Mouse (Mus musculus) thymus, adult 2 months (tissue): ENCODE data around the gene Oit3. TPM values are rescaled to one million over a fixed set of nuclear protein-coding genes. Genes with fewer than 3 reads are reported as not detected.

Source experiments
- DNase-seq: peaks from one replicate; pipeline ENCODE4 v3.0.0; 2021
- H3K27ac ChIP-seq: fragments of 200-500 bp; 2 replicates; pipeline ENCODE4 v1.5.1; 2012; ENCODE audit warnings: low read length, control low read depth; ENCODE audit not compliant: control insufficient read depth, insufficient read depth
- H3K27me3 ChIP-seq: fragments of 200-500 bp; 2 replicates; pipeline ENCODE4 v1.6.1; 2012; ENCODE audit warnings: mild to moderate bottlenecking, low read length, moderate library complexity, mixed read lengths; ENCODE audit not compliant: control insufficient read depth, insufficient read depth
- H3K36me3 ChIP-seq: fragments of 200-500 bp; 2 replicates; pipeline ENCODE4 v1.6.1; 2012; ENCODE audit warnings: mild to moderate bottlenecking, low read length, moderate library complexity; ENCODE audit not compliant: control insufficient read depth, insufficient read depth
- H3K4me1 ChIP-seq: fragments of 200-500 bp; replicated peaks from 2 replicates; pipeline ENCODE4 v1.6.1; 2012; ENCODE audit warnings: low read length; ENCODE audit not compliant: control insufficient read depth, insufficient read depth
- H3K4me3 ChIP-seq: fragments of 200-500 bp; 2 replicates; pipeline ENCODE4 v1.5.1; 2012; ENCODE audit warnings: mild to moderate bottlenecking, low read length, control low read depth, moderate library complexity; ENCODE audit not compliant: control insufficient read depth, insufficient read depth
- CTCF ChIP-seq: fragments of 200-500 bp; IDR thresholded peaks from 2 replicates; pipeline ENCODE4 v1.5.1; 2012; ENCODE audit warnings: mild to moderate bottlenecking, control low read depth, low read length, moderate library complexity, borderline replicate concordance; ENCODE audit not compliant: control insufficient read depth, poor library complexity, insufficient read depth; ENCODE audit errors: extremely low read depth
- POLR2A ChIP-seq: fragments of 200-500 bp; IDR thresholded peaks from 2 replicates; pipeline ENCODE4 v1.6.1; 2012; ENCODE audit warnings: mild to moderate bottlenecking, low read length, control low read depth, moderate library complexity; ENCODE audit not compliant: control insufficient read depth, poor library complexity, insufficient read depth; ENCODE audit errors: extremely low read depth
- WGBS: fragments of 180-500 bp; shearing (Covaris S2); methylation state at CpG from one replicate; pipeline ENCODE4 v1.1.7; 2018; 5-methylcytosine and 5-hydroxymethylcytosine counted together
- polyA plus RNA-seq: library from polyadenylated mRNA; depleted of rRNA; stranded (reverse); fragments of >200 nt; gene quantifications from 2 replicates; pipeline ENCODE4 v1.2.3, GENCODE M21; 2012

Gene Oit3
- polyA plus RNA-seq, 1 experiment = 0.35 TPM

- H3K4me1 ChIP-seq = peaks cover 7% of the 10 kb centered on the region; the same call in 1 of the 2 replicates
- no peak for TF ChIP-seq CTCF
- no peak for TF ChIP-seq POLR2A
- 69% methylated on average over 18 of the region's 18 CpGs for WGBS
- H3K27me3 ChIP-seq = no peaks in the 10 kb centered on the region
- H3K36me3 ChIP-seq = no peaks in the 10 kb centered on the region
- no peak for DNase-seq
- no peak overlapping the region for H3K27ac ChIP-seq
- no peak overlapping the region for H3K4me3 ChIP-seq
Measured at GRCm38 (mm10) chr10:59435746-59436145, 5.8 kb downstream of the Oit3 start.

GRCm38 (mm10) chr10:59430701-59431218, 10.8 kb downstream of the Oit3 start:
- H3K27ac ChIP-seq = no peak overlapping the region
- H3K4me3 ChIP-seq = no peak overlapping the region
- no peak for DNase-seq
- no peaks in the 10 kb centered on the region for H3K27me3 ChIP-seq
- WGBS = 7% methylated on average over 6 of the region's 6 CpGs
- no peak for TF ChIP-seq CTCF
- no peak for TF ChIP-seq POLR2A
- H3K4me1 ChIP-seq = peaks cover 6% of the 10 kb centered on the region; the same call in 1 of the 2 replicates
- no peaks in the 10 kb centered on the region for H3K36me3 ChIP-seq

DNA sequence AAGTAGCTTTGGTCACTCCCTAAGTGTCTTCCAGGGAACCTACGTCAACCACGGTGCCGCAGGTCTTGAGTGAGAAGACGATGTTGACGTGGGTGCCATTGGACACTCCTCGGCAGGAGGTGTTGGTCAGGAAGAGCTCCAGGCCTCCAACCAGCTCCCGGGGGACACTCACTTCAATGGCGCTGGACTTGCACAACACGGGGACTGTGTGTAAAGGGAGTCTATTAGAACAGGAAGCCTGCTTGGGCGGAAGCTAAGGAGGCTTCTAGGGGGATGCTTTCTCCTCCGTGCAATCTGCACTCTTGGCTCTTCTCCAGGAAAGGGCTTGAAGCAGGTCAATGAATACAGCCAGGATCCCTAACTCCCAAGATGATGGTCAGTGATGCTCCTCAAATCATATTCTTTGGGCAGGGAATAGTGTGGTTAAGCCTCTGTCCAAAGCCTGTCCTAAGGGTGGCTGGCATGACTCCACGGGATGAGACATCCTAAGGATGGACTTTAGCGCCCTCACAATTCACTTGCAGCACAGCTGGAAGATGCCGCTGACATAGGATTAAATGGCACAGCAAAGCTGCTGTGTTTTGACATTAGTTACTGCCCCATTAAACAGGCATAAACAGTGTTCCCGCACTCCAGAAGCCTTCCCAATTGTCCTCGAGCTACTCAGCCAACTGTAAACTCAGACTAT, 12.0 kb downstream of the Oit3 start:
- Histone ChIP-seq H3K27ac (no peak overlapping the region), H3K4me1 (0 out of 2 replicates have a peak, but pooled peaks cover 2% of the 10 kb centered on the region), H3K4me3 (no peak overlapping the region), H3K27me3 (no peaks in the 10 kb centered on the region), H3K36me3 (no peaks in the 10 kb centered on the region)
- 89% methylated on average over 16 of the region's 16 CpGs for WGBS
- DNase-seq = no peak
- TF ChIP-seq POLR2A (no peak), CTCF (no peak)

GRCm38 (mm10) chr10:59426371-59426770, 15.2 kb downstream of the Oit3 start:
- H3K4me1 ChIP-seq = peaks cover 7% of the 10 kb centered on the region
- H3K4me3 ChIP-seq = no peak overlapping the region
- H3K36me3 ChIP-seq = no peaks in the 10 kb centered on the region
- no peak overlapping the region for H3K27ac ChIP-seq
- 86% methylated on average over 4 of the region's 4 CpGs for WGBS
- TF ChIP-seq POLR2A (no peak), CTCF (no peak)
- H3K27me3 ChIP-seq = no peaks in the 10 kb centered on the region
- no peak for DNase-seq

GRCm38 (mm10) chr10:59425369-59425768, 16.2 kb downstream of the Oit3 start:
- H3K36me3 ChIP-seq = no peaks in the 10 kb centered on the region
- 74% methylated on average over 7 of the region's 7 CpGs for WGBS
- H3K27me3 ChIP-seq = no peaks in the 10 kb centered on the region
- H3K4me1 ChIP-seq = peaks cover 5% of the 10 kb centered on the region
- H3K27ac ChIP-seq = no peak overlapping the region
- H3K4me3 ChIP-seq = no peak overlapping the region
- DNase-seq = no peak
- TF ChIP-seq POLR2A (no peak), CTCF (no peak)

- 95% methylated on average over 3 of the region's 3 CpGs for WGBS
- TF ChIP-seq POLR2A = no peak
- no peak for TF ChIP-seq CTCF
- no peaks in the 10 kb centered on the region for H3K36me3 ChIP-seq
- no peak overlapping the region for H3K4me3 ChIP-seq
- DNase-seq = no peak
- no peak overlapping the region for H3K27ac ChIP-seq
- H3K4me1 ChIP-seq = peaks cover 5% of the 10 kb centered on the region
- H3K27me3 ChIP-seq = no peaks in the 10 kb centered on the region
Measured at GRCm38 (mm10) chr10:59424453-59424852, 17.1 kb downstream of the Oit3 start.
